Mouse (Mus musculus) intestine, embryonic 14.5 days (tissue): Measurements from ENCODE around the gene 1810010H24Rik. TPM values are rescaled to one million over a fixed set of nuclear protein-coding genes. Genes with fewer than 3 reads are reported as not detected.
A peak's percentile ranks its signal among the peaks of the same experiment; 100 is the strongest.

Experiments used
- ATAC-seq: fragments of 200-750 bp; cut with Nextera tagmentation; replicated peaks from 2 replicates; pipeline ENCODE4 v1.8.0; 2017; ENCODE audit warnings: low read depth, moderate number of reproducible peaks, moderate TSS enrichment, moderate library complexity; ENCODE audit not compliant: low FRiP score, low TSS enrichment
- DNase-seq: peaks from one replicate; pipeline ENCODE4 v3.0.0-alpha.2; 2018; ENCODE audit warnings: low spot score
- H3K27ac ChIP-seq: fragments of 300-500 bp; sonication (generic); 2 replicates; pipeline ENCODE4 v1.5.1; 2014; ENCODE audit warnings: low read depth, mild to moderate bottlenecking, control low read depth
- H3K27me3 ChIP-seq: fragments of 300-500 bp; sonication (generic); replicated peaks from 2 replicates; pipeline ENCODE4 v1.6.1; 2014; ENCODE audit warnings: low read length, control low read depth; ENCODE audit not compliant: control insufficient read depth, insufficient read depth
- H3K36me3 ChIP-seq: fragments of 300-500 bp; sonication (generic); 2 replicates; pipeline ENCODE4 v1.6.1; 2014; ENCODE audit warnings: low read length, control low read depth; ENCODE audit not compliant: control insufficient read depth, insufficient read depth
- H3K4me1 ChIP-seq: fragments of 300-500 bp; sonication (generic); replicated peaks from 2 replicates; pipeline ENCODE4 v1.6.1; 2014; ENCODE audit warnings: low read length, control low read depth, mixed read lengths; ENCODE audit not compliant: control insufficient read depth, insufficient read depth
- H3K4me2 ChIP-seq: fragments of 300-500 bp; sonication (generic); 2 replicates; pipeline ENCODE4 v1.6.1; 2014; ENCODE audit warnings: low read length
- H3K4me3 ChIP-seq: fragments of 300-500 bp; sonication (generic); 2 replicates; pipeline ENCODE4 v1.5.1; 2014; ENCODE audit warnings: low read depth, low read length, control low read depth, mixed read lengths
- H3K9ac ChIP-seq: fragments of 300-500 bp; sonication (generic); 2 replicates; pipeline ENCODE4 v1.6.1; 2014; ENCODE audit warnings: mild to moderate bottlenecking, low read length
- H3K9me3 ChIP-seq: fragments of 300-500 bp; sonication (generic); 2 replicates; pipeline ENCODE4 v1.6.1; 2016; ENCODE audit warnings: low read length, control low read depth; ENCODE audit not compliant: control insufficient read depth
- WGBS: fragments of 180-500 bp; shearing (Covaris S2); extraction: QIAGEN DNeasy Blood & Tissue Kit; methylation state at CpG from one replicate; pipeline ENCODE4 v1.1.7; 2014; 5-methylcytosine and 5-hydroxymethylcytosine counted together
- polyA plus RNA-seq: library from polyadenylated mRNA; unstranded; fragments of >200 nt; fragmentation: Nextera tagmentation; extraction: Ambion mirVana; gene quantifications from 2 replicates; pipeline ENCODE4 v1.2.1, GENCODE M21; 2014

Gene 1810010H24Rik
- polyA plus RNA-seq, 1 experiment from 2014 or later = 2.9 TPM

DNA sequence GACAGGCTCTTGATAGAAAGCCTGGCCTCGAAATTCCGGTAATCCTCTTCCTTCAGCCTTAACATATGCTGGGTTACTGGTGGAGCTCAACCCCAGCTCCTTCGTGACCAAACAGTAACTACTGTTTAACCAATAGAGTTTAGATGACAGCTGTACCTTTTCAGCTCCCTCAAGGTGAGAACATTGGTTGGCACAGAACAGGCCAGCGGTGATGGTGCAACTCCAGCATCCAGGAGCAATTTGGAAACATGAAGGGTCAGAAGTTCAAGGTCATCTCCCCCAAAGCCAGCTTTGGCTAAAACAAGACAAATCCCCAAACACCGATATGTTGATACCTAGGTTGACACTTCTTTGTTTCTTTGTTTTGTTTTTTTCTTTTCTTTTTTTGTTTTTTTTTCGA is 3.3 kb downstream of the 1810010H24Rik start:
- H3K9me3 ChIP-seq = no peaks in the 10 kb centered on the region
- H3K27me3 ChIP-seq = peaks cover 3% of the 10 kb centered on the region; the same call in 1 of the 2 replicates
- no peak for ATAC-seq
- H3K27ac ChIP-seq = no peak overlapping the region
- no peak for DNase-seq
- H3K36me3 ChIP-seq = no peaks in the 10 kb centered on the region
- peaks cover 14% of the 10 kb centered on the region for H3K4me1 ChIP-seq
- H3K9ac ChIP-seq = peak overlapping the region; percentile 61
- 62% methylated on average over 6 of the region's 6 CpGs for WGBS
- H3K4me3 ChIP-seq = peak overlapping the region; percentile 68
- H3K4me2 ChIP-seq = peak overlapping the region; percentile 64

DNA sequence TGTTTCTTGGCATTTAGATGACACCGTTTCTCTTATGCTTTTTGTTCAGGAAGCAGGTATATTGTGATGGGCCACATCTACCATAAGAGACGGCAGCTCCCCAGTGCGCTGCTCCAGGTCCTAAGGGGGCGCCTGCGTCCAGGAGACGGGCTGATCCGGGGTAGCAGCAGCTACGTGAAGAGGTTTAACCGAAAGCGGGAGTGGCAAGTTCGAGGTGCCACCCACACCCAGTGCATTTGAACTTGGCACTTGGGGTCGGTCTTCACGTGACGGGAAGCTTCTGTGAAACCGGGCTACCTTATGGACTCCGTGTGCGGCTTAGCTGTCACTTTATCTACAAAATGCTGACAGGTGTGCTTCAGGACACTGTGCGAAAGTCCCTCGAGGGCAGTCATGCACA is 4.1 kb downstream of the 1810010H24Rik start:
- DNase-seq (no peak), ATAC-seq (no peak)
- H3K4me1 ChIP-seq = peaks cover 14% of the 10 kb centered on the region
- no peaks in the 10 kb centered on the region for H3K9me3 ChIP-seq
- H3K4me2 ChIP-seq = no peak overlapping the region
- WGBS = 49% methylated on average over 19 of the region's 19 CpGs
- H3K27ac ChIP-seq = no peak overlapping the region
- H3K9ac ChIP-seq = no peak overlapping the region
- H3K27me3 ChIP-seq = peaks cover 3% of the 10 kb centered on the region; the same call in 1 of the 2 replicates
- no peaks in the 10 kb centered on the region for H3K36me3 ChIP-seq
- H3K4me3 ChIP-seq = no peak overlapping the region

DNA sequence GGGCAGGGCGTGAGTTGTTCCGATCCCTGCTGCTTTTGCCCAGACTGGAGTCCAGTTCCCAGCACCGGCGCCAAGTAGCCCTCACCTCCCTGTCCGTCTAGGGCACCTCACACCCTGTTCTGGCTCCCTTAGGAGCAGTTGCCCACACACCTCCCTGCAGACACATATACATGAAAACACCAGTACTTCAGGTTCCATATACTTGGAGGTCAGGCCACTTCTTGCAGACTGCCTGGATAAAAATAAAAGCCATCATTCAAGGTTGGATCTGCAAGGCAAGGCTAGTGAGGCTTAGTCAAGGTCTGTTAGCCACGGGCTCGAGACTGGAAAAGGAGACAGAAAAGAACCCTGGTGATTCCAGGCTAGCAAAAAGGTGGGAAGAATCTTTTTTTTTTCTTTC is 6.2 kb downstream of the 1810010H24Rik start:
- H3K4me1 ChIP-seq = no peaks in the 10 kb centered on the region
- H3K27me3 ChIP-seq = no peaks in the 10 kb centered on the region
- H3K27ac ChIP-seq = no peak overlapping the region
- peaks cover 17% of the 10 kb centered on the region for H3K36me3 ChIP-seq
- no peak for DNase-seq
- no peak for ATAC-seq
- H3K9ac ChIP-seq = no peak overlapping the region
- WGBS = 53% methylated on average over 7 of the region's 7 CpGs
- H3K4me3 ChIP-seq = no peak overlapping the region
- no peak overlapping the region for H3K4me2 ChIP-seq
- no peaks in the 10 kb centered on the region for H3K9me3 ChIP-seq

DNA sequence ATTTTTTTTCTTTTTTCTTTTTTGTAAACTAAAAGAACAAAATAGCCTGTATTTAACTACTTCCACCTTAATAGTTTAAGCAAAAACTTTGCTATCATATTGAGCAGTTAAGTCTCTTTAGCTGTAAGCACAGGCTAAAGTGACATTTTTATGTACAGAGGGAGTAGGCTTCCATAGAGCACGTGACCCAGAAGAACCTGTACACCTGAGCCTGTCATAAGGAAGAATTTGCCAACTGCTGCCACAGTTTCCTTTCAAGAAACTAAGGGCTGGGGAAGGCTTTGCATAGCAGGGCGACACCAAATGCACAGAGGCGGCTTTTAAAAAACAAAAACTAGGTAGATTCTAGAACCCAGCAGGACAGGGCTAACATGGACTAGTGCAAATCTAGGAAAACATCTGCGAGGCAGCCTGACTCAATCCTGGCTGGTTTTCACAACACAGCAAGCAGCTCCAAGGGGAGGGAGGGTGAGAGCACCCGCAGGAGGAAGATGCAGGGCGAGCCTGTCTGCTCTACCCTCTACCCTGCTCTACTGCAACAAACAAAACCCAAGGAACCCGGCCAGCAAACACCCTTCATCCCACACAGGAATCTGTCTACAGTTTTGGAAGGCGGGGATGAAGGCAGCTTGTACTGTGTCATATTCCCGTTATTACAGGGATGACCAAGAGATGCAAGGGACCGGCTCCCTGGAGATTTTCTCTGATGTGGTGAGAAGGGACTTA is 8.8 kb downstream of the 1810010H24Rik start:
- ATAC-seq = no peak
- no peaks in the 10 kb centered on the region for H3K27me3 ChIP-seq
- peaks cover 39% of the 10 kb centered on the region for H3K36me3 ChIP-seq
- no peaks in the 10 kb centered on the region for H3K4me1 ChIP-seq
- no peak overlapping the region for H3K9ac ChIP-seq
- no peaks in the 10 kb centered on the region for H3K9me3 ChIP-seq
- WGBS = 87% methylated on average over 10 of the region's 10 CpGs
- no peak overlapping the region for H3K4me3 ChIP-seq
- no peak for DNase-seq
- H3K27ac ChIP-seq = no peak overlapping the region
- no peak overlapping the region for H3K4me2 ChIP-seq

DNA sequence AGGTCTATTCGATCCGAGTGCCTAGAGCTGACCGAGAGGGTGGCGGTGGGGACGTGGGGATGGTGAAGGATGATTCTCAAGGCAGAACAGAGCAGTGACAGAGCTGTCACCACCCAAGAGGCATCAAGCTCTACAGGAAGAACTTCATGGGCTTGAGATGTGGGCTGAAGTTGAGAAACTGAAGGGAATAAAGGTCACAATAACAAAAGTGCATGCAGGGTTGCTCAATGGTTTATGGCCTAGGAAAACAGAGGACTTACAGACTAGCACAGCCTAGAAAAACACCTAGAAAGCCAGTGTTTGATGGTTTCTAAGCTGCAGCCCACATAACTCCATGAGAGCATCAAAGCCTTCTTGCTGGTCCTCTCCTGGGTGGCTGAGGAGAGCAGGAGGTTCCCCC is 13.9 kb downstream of the 1810010H24Rik start:
- Histone ChIP-seq H3K4me3 (no peak overlapping the region), H3K4me1 (no peaks in the 10 kb centered on the region), H3K27me3 (no peaks in the 10 kb centered on the region), H3K9ac (no peak overlapping the region), H3K4me2 (no peak overlapping the region), H3K27ac (no peak overlapping the region), H3K36me3 (peaks cover 89% of the 10 kb centered on the region), H3K9me3 (no peaks in the 10 kb centered on the region)
- ATAC-seq (no peak), DNase-seq (no peak)
- WGBS = 93% methylated on average over 5 of the region's 5 CpGs

DNA sequence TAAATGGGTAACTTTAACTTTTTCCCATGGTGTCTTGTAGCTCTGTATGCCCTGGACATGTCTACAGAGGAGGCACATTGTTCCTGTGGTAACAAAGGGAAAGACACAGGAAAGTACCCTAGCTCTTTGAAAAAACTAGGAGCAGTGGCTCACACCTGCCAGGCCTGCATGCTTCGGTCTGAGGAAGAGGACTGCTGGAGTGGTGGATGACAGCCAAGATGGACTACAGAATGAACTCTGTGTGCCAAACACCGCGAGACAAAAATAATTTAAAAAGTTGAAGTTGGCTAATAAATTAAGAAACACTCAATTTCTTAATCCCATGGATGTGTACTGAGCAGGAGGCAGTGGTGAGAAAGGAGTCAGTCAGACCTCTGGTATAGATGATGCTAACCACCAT is 15.9 kb downstream of the 1810010H24Rik start:
- ATAC-seq (no peak), DNase-seq (no peak)
- Histone ChIP-seq H3K27ac (no peak overlapping the region), H3K4me3 (no peak overlapping the region), H3K4me1 (no peaks in the 10 kb centered on the region), H3K4me2 (no peak overlapping the region), H3K9ac (no peak overlapping the region), H3K36me3 (peaks cover 92% of the 10 kb centered on the region), H3K9me3 (no peaks in the 10 kb centered on the region), H3K27me3 (no peaks in the 10 kb centered on the region)
- WGBS = 97% methylated on average over 3 of the region's 3 CpGs

DNA sequence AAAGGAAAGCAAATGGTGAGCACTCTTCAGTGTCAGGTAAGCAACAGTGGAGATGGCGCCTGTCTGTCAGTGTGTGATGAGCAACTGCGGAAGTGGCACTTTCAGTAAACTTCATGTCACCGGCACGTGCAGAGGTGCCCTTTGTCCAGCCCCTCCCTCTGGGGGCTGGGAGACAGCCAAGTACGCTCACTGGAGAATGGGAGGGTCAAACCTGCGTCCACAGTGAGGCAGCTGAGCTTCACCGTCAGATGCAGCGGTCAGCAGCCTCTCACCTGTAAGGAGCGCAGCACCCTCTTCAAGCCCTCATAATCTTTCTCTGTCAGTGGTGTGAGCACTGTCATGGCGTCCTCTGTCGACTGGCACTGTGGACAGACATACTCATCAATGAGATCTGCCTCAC is 17.9 kb downstream of the 1810010H24Rik start:
- no peaks in the 10 kb centered on the region for H3K4me1 ChIP-seq
- DNase-seq = no peak
- no peaks in the 10 kb centered on the region for H3K27me3 ChIP-seq
- no peak overlapping the region for H3K4me3 ChIP-seq
- 92% methylated on average over 11 of the region's 11 CpGs for WGBS
- no peak overlapping the region for H3K4me2 ChIP-seq
- no peak for ATAC-seq
- H3K36me3 ChIP-seq = peaks cover 96% of the 10 kb centered on the region
- no peaks in the 10 kb centered on the region for H3K9me3 ChIP-seq
- no peak overlapping the region for H3K9ac ChIP-seq
- no peak overlapping the region for H3K27ac ChIP-seq

DNA sequence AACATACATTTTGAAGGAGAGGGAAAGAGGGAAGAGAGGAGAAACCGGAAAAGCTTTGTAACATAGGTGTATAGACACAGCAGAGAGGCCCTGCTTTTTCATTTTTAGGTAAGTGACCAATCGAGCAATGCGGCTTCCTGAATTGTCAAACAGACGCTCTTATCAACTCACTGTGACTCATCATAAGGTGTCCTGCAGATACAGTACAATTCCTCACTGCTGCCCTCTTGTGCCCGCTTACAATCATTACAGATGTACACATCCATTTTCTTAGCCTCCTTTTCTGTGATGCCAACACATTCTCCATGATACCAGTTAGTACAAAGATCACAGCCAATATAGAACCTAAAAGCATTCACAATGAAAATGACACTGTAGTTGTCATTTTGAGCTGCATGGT is 18.8 kb downstream of the 1810010H24Rik start:
- H3K9ac ChIP-seq = no peak overlapping the region
- H3K27me3 ChIP-seq = no peaks in the 10 kb centered on the region
- no peak overlapping the region for H3K4me3 ChIP-seq
- peaks cover 86% of the 10 kb centered on the region for H3K36me3 ChIP-seq
- DNase-seq = peak; percentile 75
- WGBS = 42% methylated on average over 5 of the region's 5 CpGs
- ATAC-seq = peak; percentile 47; the same call in 1 of the 2 replicates
- H3K4me1 ChIP-seq = no peaks in the 10 kb centered on the region
- H3K4me2 ChIP-seq = no peak overlapping the region
- H3K27ac ChIP-seq = no peak overlapping the region
- H3K9me3 ChIP-seq = no peaks in the 10 kb centered on the region

DNA sequence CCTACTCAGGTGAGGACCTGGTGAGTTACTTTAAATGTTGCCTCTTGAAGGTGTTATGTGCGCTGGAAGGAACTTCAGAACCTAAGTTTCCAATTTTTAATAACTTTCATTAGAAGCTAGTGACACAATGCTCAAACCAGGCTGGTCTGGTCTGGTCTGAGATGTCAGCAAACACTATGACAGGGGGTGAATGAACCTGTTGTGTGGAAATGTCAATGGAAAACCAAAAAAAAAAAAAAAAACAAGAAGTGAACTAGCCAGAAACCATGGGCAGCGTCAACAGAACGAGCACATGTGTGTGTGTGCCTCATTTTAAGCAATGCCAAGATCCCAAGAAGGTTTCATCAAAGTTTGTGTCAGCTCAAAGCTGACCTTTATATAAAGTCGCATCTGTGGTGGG is 20.1 kb downstream of the 1810010H24Rik start:
- Histone ChIP-seq H3K27me3 (no peaks in the 10 kb centered on the region), H3K27ac (no peak overlapping the region), H3K9ac (no peak overlapping the region), H3K4me3 (no peak overlapping the region), H3K36me3 (peaks cover 74% of the 10 kb centered on the region), H3K4me2 (no peak overlapping the region), H3K9me3 (no peaks in the 10 kb centered on the region), H3K4me1 (no peaks in the 10 kb centered on the region)
- 91% methylated on average over 4 of the region's 4 CpGs for WGBS
- ATAC-seq (no peak), DNase-seq (no peak)
